Mouse (Mus musculus) embryonic facial prominence, embryonic 14.5 days (tissue): Measurements from ENCODE around the gene Atcay. TPM values are rescaled to one million over a fixed set of nuclear protein-coding genes. Genes with fewer than 3 reads are reported as not detected.

Source experiments
- ATAC-seq: fragments of 200-750 bp; cut with Nextera tagmentation; 2 replicates; pipeline ENCODE4 v1.8.0; 2017; ENCODE audit warnings: low read depth, moderate number of reproducible peaks, moderate TSS enrichment
- DNase-seq: peaks from one replicate; pipeline ENCODE4 v3.0.0-alpha.2; 2015; ENCODE audit warnings: low spot score
- H3K27ac ChIP-seq: fragments of 300-500 bp; sonication (generic); replicated peaks from 2 replicates; pipeline ENCODE4 v1.5.1; 2014; ENCODE audit warnings: low read depth, mild to moderate bottlenecking, low read length, moderate library complexity
- H3K27me3 ChIP-seq: fragments of 300-500 bp; sonication (generic); replicated peaks from 2 replicates; pipeline ENCODE4 v1.6.1; 2014; ENCODE audit warnings: low read length; ENCODE audit not compliant: control insufficient read depth, insufficient read depth
- H3K36me3 ChIP-seq: fragments of 300-500 bp; sonication (generic); 2 replicates; pipeline ENCODE4 v1.6.1; 2014; ENCODE audit warnings: low read length, mixed read lengths; ENCODE audit not compliant: control insufficient read depth, insufficient read depth
- H3K4me1 ChIP-seq: fragments of 300-500 bp; sonication (generic); 2 replicates; pipeline ENCODE4 v1.6.1; 2014; ENCODE audit warnings: antibody characterized with exemption, low read length; ENCODE audit not compliant: control insufficient read depth, insufficient read depth
- H3K4me2 ChIP-seq: fragments of 300-500 bp; sonication (generic); 2 replicates; pipeline ENCODE4 v1.6.1; 2014; ENCODE audit warnings: low read depth, mild to moderate bottlenecking, low read length, moderate library complexity, mixed read lengths
- H3K4me3 ChIP-seq: fragments of 300-500 bp; sonication (generic); 2 replicates; pipeline ENCODE4 v1.5.1; 2014; ENCODE audit warnings: low read depth, mild to moderate bottlenecking, low read length
- H3K9ac ChIP-seq: fragments of 300-500 bp; sonication (generic); 2 replicates; pipeline ENCODE4 v1.6.1; 2014; ENCODE audit warnings: low read depth, mild to moderate bottlenecking, low read length, moderate library complexity, mixed read lengths
- H3K9me3 ChIP-seq: fragments of 300-500 bp; sonication (generic); 2 replicates; pipeline ENCODE4 v1.6.1; 2016; ENCODE audit warnings: low read length; ENCODE audit not compliant: control insufficient read depth
- WGBS: fragments of 180-500 bp; shearing (Covaris S2); extraction: QIAGEN DNeasy Blood & Tissue Kit; methylation state at CpG from one replicate; pipeline ENCODE4 v1.1.7; 2014; 5-methylcytosine and 5-hydroxymethylcytosine counted together
- microRNA-seq: library from miRNA; unstranded; fragments of <30 nt; microRNA quantifications from one replicate; pipeline ENCODE4, GENCODE M21; 2016; ENCODE audit warnings: borderline number of aligned reads
- polyA plus RNA-seq: library from polyadenylated mRNA; unstranded; fragments of >200 nt; fragmentation: Nextera tagmentation; extraction: Ambion mirVana; gene quantifications from 2 replicates; pipeline ENCODE4 v1.2.1, GENCODE M21; 2014

Gene Atcay
- polyA plus RNA-seq, 1 experiment from 2014 or later = 2.4 TPM

- Histone ChIP-seq H3K4me1 (peaks cover 12% of the 10 kb centered on the region), H3K4me2 (no peak overlapping the region), H3K36me3 (peaks cover 38% of the 10 kb centered on the region), H3K27ac (no peak overlapping the region), H3K9me3 (no peaks in the 10 kb centered on the region), H3K27me3 (no peaks in the 10 kb centered on the region), H3K4me3 (no peak overlapping the region), H3K9ac (no peak overlapping the region)
- DNase-seq (no peak), ATAC-seq (no peak)
- WGBS = 61% methylated on average over 8 of the region's 8 CpGs
Observed at GRCm38 (mm10) chr10:81165118-81165517, 65.5 kb downstream of the Atcay start.

- Histone ChIP-seq H3K27ac (no peak overlapping the region), H3K4me2 (no peak overlapping the region), H3K4me3 (no peak overlapping the region), H3K27me3 (no peaks in the 10 kb centered on the region), H3K4me1 (peaks cover 6% of the 10 kb centered on the region), H3K36me3 (peaks cover 60% of the 10 kb centered on the region), H3K9me3 (no peaks in the 10 kb centered on the region), H3K9ac (no peak overlapping the region)
- 69% methylated on average over 2 of the region's 2 CpGs for WGBS
- ATAC-seq = no peak
- DNase-seq = no peak
Observed at GRCm38 (mm10) chr10:81162318-81162652, 68.3 kb downstream of the Atcay start.

DNA sequence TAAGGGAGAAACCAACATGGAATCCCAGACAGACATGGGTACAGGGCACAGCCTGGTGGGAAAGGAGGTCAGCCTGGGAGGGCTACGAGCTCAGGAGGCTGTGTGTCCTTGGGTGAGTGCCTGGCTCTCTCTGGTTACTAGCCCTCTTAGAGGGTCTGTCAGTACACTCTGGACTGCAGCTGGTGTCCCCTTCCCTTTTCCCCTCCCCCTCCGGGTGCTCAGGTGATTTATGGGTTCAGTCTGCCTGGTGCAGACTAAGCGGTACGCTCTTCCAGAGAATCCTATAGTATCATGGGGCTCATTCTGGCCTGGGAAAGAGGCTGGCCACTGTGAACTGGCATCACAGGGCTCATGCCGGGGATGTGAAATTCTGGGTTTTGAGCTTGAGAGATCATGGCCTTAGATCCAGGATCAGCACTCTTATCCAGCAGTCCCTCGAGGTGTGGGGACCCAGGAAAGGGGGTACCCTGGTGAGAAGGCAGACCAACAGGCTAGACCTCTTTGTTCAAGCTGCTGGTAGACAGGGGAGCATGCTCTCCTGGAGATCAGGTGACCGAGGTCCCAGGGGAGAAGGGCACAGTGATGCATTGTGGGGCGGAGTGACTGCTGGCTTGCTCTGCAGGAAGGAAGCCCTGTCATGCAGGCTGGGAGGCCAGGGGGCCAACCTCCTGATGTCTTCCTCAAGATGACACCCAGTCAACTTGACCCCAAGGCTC lies 68.9 kb downstream of the Atcay start:
- Histone ChIP-seq H3K9ac (no peak overlapping the region), H3K9me3 (no peaks in the 10 kb centered on the region), H3K36me3 (peaks cover 66% of the 10 kb centered on the region), H3K27me3 (no peaks in the 10 kb centered on the region), H3K4me3 (no peak overlapping the region), H3K4me1 (peaks cover 5% of the 10 kb centered on the region), H3K4me2 (no peak overlapping the region), H3K27ac (no peak overlapping the region)
- DNase-seq = no peak
- no peak for ATAC-seq
- WGBS = 83% methylated on average over 7 of the region's 8 CpGs

- ATAC-seq (no peak), DNase-seq (no peak)
- 68% methylated on average over 5 of the region's 6 CpGs for WGBS
- Histone ChIP-seq H3K27me3 (no peaks in the 10 kb centered on the region), H3K36me3 (peaks cover 88% of the 10 kb centered on the region), H3K4me3 (no peak overlapping the region), H3K9me3 (no peaks in the 10 kb centered on the region), H3K27ac (no peak overlapping the region), H3K4me2 (no peak overlapping the region), H3K4me1 (no peaks in the 10 kb centered on the region), H3K9ac (no peak overlapping the region)
Observed at GRCm38 (mm10) chr10:81154736-81155135, 75.9 kb downstream of the Atcay start.

Small RNA genes within 50 kb of the gene (microRNA-seq; reads per million reads assigned to microRNA genes)
- gene Mir3057 = 6.6 reads per million, percentile 25 among the genes with 10 or more reads in this experiment

Other genes with a start within 250 kb of the Atcay start
- 5.9 and 8.7 TPM in 2 replicates for gene Gng7, start 215.9 kb downstream of the Atcay start, polyA plus RNA-seq
- 0.95 and 1.1 TPM in 2 replicates for gene Diras1, start 205.2 kb downstream of the Atcay start, polyA plus RNA-seq
- 11.9 and 15.4 TPM in 2 replicates for gene Slc39a3, start 193.4 kb downstream of the Atcay start, polyA plus RNA-seq
- gene Sgta, start 170.7 kb downstream of the Atcay start, polyA plus RNA-seq = 163 and 179 TPM in 2 replicates
- 61.7 and 62.9 TPM in 2 replicates for gene Thop1, start 160.8 kb downstream of the Atcay start, polyA plus RNA-seq
- gene Creb3l3, start 132.0 kb downstream of the Atcay start, polyA plus RNA-seq = 0.60 and 0.68 TPM in 2 replicates
- 166 and 178 TPM in 2 replicates for gene Map2k2, start 124.9 kb downstream of the Atcay start, polyA plus RNA-seq
- 24.1 and 25.9 TPM in 2 replicates for gene Zbtb7a, start 95.6 kb downstream of the Atcay start, polyA plus RNA-seq
- 33.2 and 35.6 TPM in 2 replicates for gene Pias4, start 62.9 kb downstream of the Atcay start, polyA plus RNA-seq
- 549 and 578 TPM in 2 replicates for gene Eef2, start 54.2 kb downstream of the Atcay start, polyA plus RNA-seq
- gene Dapk3, start 47.8 kb downstream of the Atcay start, polyA plus RNA-seq = 53.4 and 58.3 TPM in 2 replicates
- gene 4930442H23Rik, start 47.0 kb downstream of the Atcay start, polyA plus RNA-seq = not detected in 2 replicates
- gene Nmrk2, start 28.8 kb downstream of the Atcay start, polyA plus RNA-seq = 1.2 and 1.7 TPM in 2 replicates
- gene Zfr2, start 2.3 kb upstream of the Atcay start, polyA plus RNA-seq = 6.5 and 9.7 TPM in 2 replicates
- 4.9 and 5.4 TPM in 2 replicates for gene Matk, start 22.1 kb upstream of the Atcay start, polyA plus RNA-seq
- gene Mrpl54, start 36.1 kb upstream of the Atcay start, polyA plus RNA-seq = 196 and 206 TPM in 2 replicates
- 56.0 and 61.4 TPM in 2 replicates for gene Apba3, start 36.1 kb upstream of the Atcay start, polyA plus RNA-seq
- gene Tjp3, start 60.7 kb upstream of the Atcay start, polyA plus RNA-seq = 8.1 and 9.9 TPM in 2 replicates
- 48.4 and 56.3 TPM in 2 replicates for gene Pip5k1c, start 62.1 kb upstream of the Atcay start, polyA plus RNA-seq
- 27.0 and 27.5 TPM in 2 replicates for gene Cactin, start 90.3 kb upstream of the Atcay start, polyA plus RNA-seq
- gene Tbxa2r, start 97.9 kb upstream of the Atcay start, polyA plus RNA-seq = 6.7 and 8.7 TPM in 2 replicates
- 0.04 and 0.14 TPM in 2 replicates for gene Gipc3, start 112.4 kb upstream of the Atcay start, polyA plus RNA-seq
- gene Hmg20b, start 119.6 kb upstream of the Atcay start, polyA plus RNA-seq = 66.8 and 78.7 TPM in 2 replicates
- 6.8 and 9.8 TPM in 2 replicates for gene Mfsd12, start 126.7 kb upstream of the Atcay start, polyA plus RNA-seq
- 0.31 and 0.71 TPM in 2 replicates for gene 4930404N11Rik, start 135.0 kb upstream of the Atcay start, polyA plus RNA-seq
- 69.5 and 90.1 TPM in 2 replicates for gene Fzr1, start 147.7 kb upstream of the Atcay start, polyA plus RNA-seq
- gene Dohh, start 153.6 kb upstream of the Atcay start, polyA plus RNA-seq = 61.4 and 67.1 TPM in 2 replicates
- 2.4 and 2.6 TPM in 2 replicates for gene Gm48551, start 153.6 kb upstream of the Atcay start, polyA plus RNA-seq
- 0.77 and 0.88 TPM in 2 replicates for gene Gm48552, start 158.2 kb upstream of the Atcay start, polyA plus RNA-seq
- 3.9 and 4.1 TPM in 2 replicates for gene Smim24, start 162.2 kb upstream of the Atcay start, polyA plus RNA-seq
- 100.0 and 103 TPM in 2 replicates for gene Nfic, start 224.8 kb upstream of the Atcay start, polyA plus RNA-seq